Mouse (Mus musculus): ENCODE results near the gene Plscr1. TPM values are rescaled to one million over a fixed set of nuclear protein-coding genes. Genes with fewer than 3 reads are reported as not detected.

The Plscr1 gene
- polyA plus RNA-seq, 1 experiment from 2014 or later, result 152 TPM

GRCm38 (mm10) chr9:92267732-92268131 lies 18.2 kb downstream of the Plscr1 start:
- 55% methylated on average over 1 of the region's 1 CpGs for WGBS
- TF ChIP-seq CTCF (IDR thresholded peaks at IDR 0.05; ENCODE audit: low read depth), result no peak
- ATAC-seq, result no peak
- Histone ChIP-seq H3K36me3 (ENCODE audit: control insufficient read depth, insufficient read depth) (peaks cover 31% of the 10 kb centered on the region), H3K27ac (ENCODE audit: low read depth, low read length) (no peak overlapping the region), H3K4me2 (replicated peaks; ENCODE audit: low read depth) (no peak overlapping the region), H3K4me3 (ENCODE audit: low read depth, low read length) (no peak overlapping the region), H3K27me3 (replicated peaks; ENCODE audit: control insufficient read depth, insufficient read depth, low read length) (no peaks in the 10 kb centered on the region), H3K9ac (ENCODE audit: low read depth, low read length) (no peak overlapping the region), H3K4me1 (replicated peaks; ENCODE audit: control insufficient read depth, insufficient read depth, low read length) (no peaks in the 10 kb centered on the region), H3K9me3 (ENCODE audit: control insufficient read depth) (no peaks in the 10 kb centered on the region)

- H3K4me3 ChIP-seq (ENCODE audit: low read depth, low read length), result no peak overlapping the region
Observed at GRCm38 (mm10) chr9:92269829-92270404, 20.4 kb downstream of the Plscr1 start.

GRCm38 (mm10) chr9:92270927-92271326 lies 21.4 kb downstream of the Plscr1 start:
- peaks cover 22% of the 10 kb centered on the region for H3K36me3 ChIP-seq (ENCODE audit: control insufficient read depth, insufficient read depth)
- H3K4me1 ChIP-seq (replicated peaks; ENCODE audit: control insufficient read depth, insufficient read depth, low read length), result peaks cover 4% of the 10 kb centered on the region; the same call in 1 of the 2 replicates
- no peak for TF ChIP-seq CTCF (IDR thresholded peaks at IDR 0.05; ENCODE audit: low read depth)
- H3K27me3 ChIP-seq (replicated peaks; ENCODE audit: control insufficient read depth, insufficient read depth, low read length), result no peaks in the 10 kb centered on the region
- no peaks in the 10 kb centered on the region for H3K9me3 ChIP-seq (ENCODE audit: control insufficient read depth)
- no peak for ATAC-seq
- no peak overlapping the region for H3K27ac ChIP-seq (ENCODE audit: low read depth, low read length)
- no peak overlapping the region for H3K4me3 ChIP-seq (ENCODE audit: low read depth, low read length)
- H3K4me2 ChIP-seq (replicated peaks; ENCODE audit: low read depth), result no peak overlapping the region
- no peak overlapping the region for H3K9ac ChIP-seq (ENCODE audit: low read depth, low read length)
- WGBS, result 51% methylated on average over 4 of the region's 4 CpGs

More at GRCm38 (mm10) chr9:92269829-92270404, 20.4 kb downstream of the Plscr1 start:
- no peaks in the 10 kb centered on the region for H3K27me3 ChIP-seq (replicated peaks; ENCODE audit: control insufficient read depth, insufficient read depth, low read length)
- H3K4me1 ChIP-seq (replicated peaks; ENCODE audit: control insufficient read depth, insufficient read depth, low read length), result 0 out of 2 replicates have a peak, but pooled peaks cover 4% of the 10 kb centered on the region
- no peaks in the 10 kb centered on the region for H3K9me3 ChIP-seq (ENCODE audit: control insufficient read depth)
- no peak overlapping the region for H3K4me2 ChIP-seq (replicated peaks; ENCODE audit: low read depth)
- TF ChIP-seq CTCF (IDR thresholded peaks at IDR 0.05; ENCODE audit: low read depth), result no peak
- 75% methylated on average over 5 of the region's 5 CpGs for WGBS
- H3K36me3 ChIP-seq (ENCODE audit: control insufficient read depth, insufficient read depth), result peaks cover 27% of the 10 kb centered on the region
- no peak for ATAC-seq
- no peak overlapping the region for H3K27ac ChIP-seq (ENCODE audit: low read depth, low read length)
- H3K9ac ChIP-seq (ENCODE audit: low read depth, low read length), result no peak overlapping the region

- TF ChIP-seq CTCF (IDR thresholded peaks at IDR 0.05; ENCODE audit: low read depth), result no peak
- Histone ChIP-seq H3K9ac (ENCODE audit: low read depth, low read length) (no peak overlapping the region), H3K36me3 (ENCODE audit: control insufficient read depth, insufficient read depth) (peaks cover 18% of the 10 kb centered on the region), H3K4me3 (ENCODE audit: low read depth, low read length) (no peak overlapping the region), H3K27me3 (replicated peaks; ENCODE audit: control insufficient read depth, insufficient read depth, low read length) (no peaks in the 10 kb centered on the region), H3K4me1 (replicated peaks; ENCODE audit: control insufficient read depth, insufficient read depth, low read length) (peaks cover 4% of the 10 kb centered on the region; the same call in 1 of the 2 replicates), H3K4me2 (replicated peaks; ENCODE audit: low read depth) (no peak overlapping the region), H3K27ac (ENCODE audit: low read depth, low read length) (no peak overlapping the region), H3K9me3 (ENCODE audit: control insufficient read depth) (no peaks in the 10 kb centered on the region)
- no peak for ATAC-seq
- 62% methylated on average over 4 of the region's 4 CpGs for WGBS
Observed at GRCm38 (mm10) chr9:92272650-92273049, 23.1 kb downstream of the Plscr1 start.

- H3K36me3 ChIP-seq (ENCODE audit: control insufficient read depth, insufficient read depth), result peaks cover 12% of the 10 kb centered on the region
- H3K27ac ChIP-seq (ENCODE audit: low read depth, low read length), result no peak overlapping the region
- H3K4me1 ChIP-seq (replicated peaks; ENCODE audit: control insufficient read depth, insufficient read depth, low read length), result peaks cover 4% of the 10 kb centered on the region; the same call in 1 of the 2 replicates
- no peak overlapping the region for H3K9ac ChIP-seq (ENCODE audit: low read depth, low read length)
- no peak for ATAC-seq
- no peaks in the 10 kb centered on the region for H3K9me3 ChIP-seq (ENCODE audit: control insufficient read depth)
- no peak overlapping the region for H3K4me3 ChIP-seq (ENCODE audit: low read depth, low read length)
- H3K4me2 ChIP-seq (replicated peaks; ENCODE audit: low read depth), result no peak overlapping the region
- 81% methylated on average over 2 of the region's 2 CpGs for WGBS
- H3K27me3 ChIP-seq (replicated peaks; ENCODE audit: control insufficient read depth, insufficient read depth, low read length), result no peaks in the 10 kb centered on the region
- TF ChIP-seq CTCF (IDR thresholded peaks at IDR 0.05; ENCODE audit: low read depth), result no peak
Observed at GRCm38 (mm10) chr9:92273271-92273670, 23.7 kb downstream of the Plscr1 start.

- H3K4me1 ChIP-seq (replicated peaks; ENCODE audit: control insufficient read depth, insufficient read depth, low read length), result peaks cover 4% of the 10 kb centered on the region; the same call in 1 of the 2 replicates
- WGBS, result 48% methylated on average over 6 of the region's 6 CpGs
Observed at GRCm38 (mm10) chr9:92273956-92274762, 24.6 kb downstream of the Plscr1 start.

More at GRCm38 (mm10) chr9:92273956-92274762, 24.6 kb downstream of the Plscr1 start:
- Histone ChIP-seq H3K4me3 (ENCODE audit: low read depth, low read length) (no peak overlapping the region), H3K36me3 (ENCODE audit: control insufficient read depth, insufficient read depth) (peaks cover 3% of the 10 kb centered on the region; the same call in 1 of the 2 replicates), H3K4me2 (replicated peaks; ENCODE audit: low read depth) (no peak overlapping the region), H3K9ac (ENCODE audit: low read depth, low read length) (no peak overlapping the region), H3K27me3 (replicated peaks; ENCODE audit: control insufficient read depth, insufficient read depth, low read length) (no peaks in the 10 kb centered on the region), H3K27ac (ENCODE audit: low read depth, low read length) (no peak overlapping the region), H3K9me3 (ENCODE audit: control insufficient read depth) (no peaks in the 10 kb centered on the region)
- peak; percentile 84 for ATAC-seq
- no peak for TF ChIP-seq CTCF (IDR thresholded peaks at IDR 0.05; ENCODE audit: low read depth)

All from intestine, postnatal 0 days (tissue).